Mouse (Mus musculus): ENCODE measurements around the gene Ranbp1.
A peak's percentile ranks its signal among the peaks of the same experiment; 100 is the strongest.

The Ranbp1 gene

GRCm38 (mm10) chr16:18233919-18234670, 14.4 kb downstream of the Ranbp1 start:
- DNase-seq: peak in 1 of 2 experiments; percentile 46

GRCm38 (mm10) chr16:18233451-18233850, 15.1 kb downstream of the Ranbp1 start:
- no peak for DNase-seq

DNA sequence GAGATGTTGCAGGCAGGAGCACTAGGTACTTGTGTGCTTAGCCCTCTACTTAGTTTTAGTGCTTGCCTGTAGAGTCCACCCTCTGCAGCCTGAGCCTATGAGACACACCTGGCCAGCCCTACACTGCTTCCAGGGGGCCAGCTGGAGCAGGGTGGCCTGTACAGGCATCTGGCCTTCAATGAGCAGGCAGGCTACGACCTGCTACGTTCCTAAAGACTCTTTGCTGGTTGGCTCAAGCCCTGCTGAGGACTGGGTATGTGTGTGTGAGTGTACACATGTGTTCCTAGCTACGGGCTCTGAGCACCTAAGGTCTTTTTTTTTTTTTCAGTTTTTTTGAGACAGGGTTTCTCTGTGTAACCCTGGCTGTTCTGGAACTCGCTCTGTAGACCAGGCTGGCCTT, 17.1 kb downstream of the Ranbp1 start:
- DNase-seq: no peak

- no peak for DNase-seq
These were observed 17.5 kb downstream of the Ranbp1 start for GRCm38 (mm10) chr16:18231047-18231446.

DNA sequence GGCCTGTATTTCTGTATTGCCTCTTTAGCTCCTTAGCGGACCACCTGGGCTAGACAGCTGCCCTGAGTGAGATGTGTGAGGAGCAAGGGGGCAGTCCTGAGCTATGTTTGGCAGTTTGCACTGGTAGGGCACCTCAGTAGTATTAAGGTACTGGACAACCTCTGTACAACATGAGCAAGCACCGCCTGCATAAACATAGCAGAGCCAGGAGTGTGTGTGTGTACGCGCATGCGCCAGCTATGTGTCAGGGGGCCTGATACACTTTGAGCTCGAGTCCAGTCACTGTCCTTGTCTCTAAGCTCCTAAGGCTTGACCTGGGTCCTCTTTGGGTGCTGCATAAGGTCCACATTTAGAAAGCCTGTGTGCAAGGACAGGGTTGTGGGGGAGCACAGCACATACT, 17.9 kb downstream of the Ranbp1 start:
- no peak for DNase-seq

DNA sequence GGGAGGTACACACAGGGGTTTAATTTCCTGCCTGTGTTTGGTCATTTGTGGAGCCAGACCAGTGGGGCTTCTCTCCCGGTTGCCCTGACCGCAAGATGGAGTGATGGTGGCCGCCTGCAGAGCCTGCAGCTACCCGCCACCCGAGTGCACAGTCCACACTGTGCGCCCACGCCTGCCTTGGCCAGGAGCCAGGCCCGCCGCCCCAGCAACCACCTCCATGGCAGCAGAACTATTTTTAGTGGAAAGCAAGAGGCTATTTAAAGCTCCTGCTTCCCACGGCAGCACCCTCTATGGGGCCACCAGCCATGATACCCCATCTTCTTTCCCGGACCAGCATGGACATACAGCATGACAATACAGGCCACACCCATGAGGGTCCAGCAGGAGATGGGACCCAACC, 18.9 kb downstream of the Ranbp1 start:
- peak; percentile 30 to 31 for DNase-seq

DNA sequence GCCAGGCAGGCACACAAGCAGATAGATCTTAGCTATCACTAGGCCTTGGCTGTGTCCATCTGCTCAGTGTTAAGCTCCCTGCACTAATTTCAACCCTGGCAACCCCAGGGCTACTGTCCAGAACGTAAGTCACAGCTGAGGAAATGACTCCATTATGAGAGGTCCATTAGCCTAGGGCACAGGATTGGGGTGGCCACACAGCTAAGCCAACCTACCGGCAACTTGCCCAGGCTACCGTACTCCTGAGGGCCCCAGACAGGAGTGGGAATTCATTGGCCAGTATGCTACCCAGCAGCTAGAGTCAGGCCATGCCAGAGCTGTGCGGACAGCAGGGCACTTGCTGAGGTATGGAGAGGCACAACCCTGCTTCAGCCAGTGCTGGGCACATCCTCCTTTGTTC, 19.7 kb downstream of the Ranbp1 start:
- DNase-seq: no peak

DNA sequence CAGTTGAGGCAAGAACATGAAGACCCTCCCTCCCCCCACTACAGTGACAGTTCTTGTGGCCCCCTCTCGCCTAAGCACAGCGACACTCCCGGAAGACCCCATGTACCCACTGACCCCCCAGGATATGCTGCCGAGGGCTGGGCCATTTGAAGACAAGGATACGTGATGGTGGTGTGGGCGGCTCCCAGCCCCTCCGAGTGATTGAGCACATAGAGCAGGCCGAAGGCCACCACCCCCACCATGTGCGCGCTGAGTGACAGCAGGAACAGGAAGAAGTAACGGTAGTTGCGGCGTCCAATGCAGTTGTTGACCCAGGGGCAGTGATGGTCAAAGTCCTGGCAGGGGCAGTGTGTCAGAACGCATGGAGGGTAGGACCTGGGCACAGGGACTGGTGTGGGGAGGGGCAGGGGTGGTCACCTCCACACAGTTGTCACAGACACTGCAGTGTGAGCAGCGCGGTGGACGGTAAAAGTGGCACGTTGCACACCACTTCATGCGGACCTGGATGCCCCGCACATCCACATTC, 20.6 kb downstream of the Ranbp1 start:
- DNase-seq: no peak

DNA sequence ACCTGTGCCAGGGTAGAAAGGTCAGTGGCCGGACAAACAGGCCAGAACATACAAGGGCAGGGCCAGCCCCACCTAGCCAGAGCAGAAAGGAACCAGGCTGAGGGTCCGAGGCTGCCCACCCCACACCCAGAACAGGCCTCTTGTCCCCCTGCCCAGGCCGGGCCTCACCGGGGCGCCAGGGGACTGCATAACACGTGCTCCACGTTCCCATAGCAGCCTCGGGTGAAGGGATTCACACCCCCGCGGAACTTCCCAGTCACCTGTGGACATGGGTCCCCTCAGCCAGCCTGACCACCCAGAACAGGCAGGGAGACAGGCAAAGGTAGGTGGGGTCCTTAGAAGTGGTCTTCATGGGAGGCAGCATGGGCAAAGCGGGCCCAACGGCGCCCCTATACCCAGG, 21.3 kb downstream of the Ranbp1 start:
- no peak for DNase-seq

DNA sequence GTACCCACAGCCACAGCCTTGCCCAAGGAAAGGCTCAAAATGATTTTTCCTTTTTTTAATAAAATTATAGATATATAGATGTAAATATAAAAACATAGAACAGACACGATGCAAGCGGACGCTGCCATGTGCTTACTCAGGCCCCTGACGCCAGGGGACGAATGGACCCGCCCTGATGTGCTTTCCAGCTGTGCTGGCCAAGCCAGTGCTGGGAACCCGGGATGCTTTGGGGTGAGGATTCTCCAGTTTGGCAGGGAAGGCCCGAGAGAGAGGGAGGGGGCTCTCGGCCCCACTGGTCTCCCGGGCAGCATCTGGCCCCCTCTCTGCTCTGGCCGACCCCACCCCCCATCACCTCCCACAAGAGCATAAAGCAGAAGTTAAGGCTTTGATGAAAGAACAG, 26.3 kb downstream of the Ranbp1 start:
- DNase-seq: no peak

DNA sequence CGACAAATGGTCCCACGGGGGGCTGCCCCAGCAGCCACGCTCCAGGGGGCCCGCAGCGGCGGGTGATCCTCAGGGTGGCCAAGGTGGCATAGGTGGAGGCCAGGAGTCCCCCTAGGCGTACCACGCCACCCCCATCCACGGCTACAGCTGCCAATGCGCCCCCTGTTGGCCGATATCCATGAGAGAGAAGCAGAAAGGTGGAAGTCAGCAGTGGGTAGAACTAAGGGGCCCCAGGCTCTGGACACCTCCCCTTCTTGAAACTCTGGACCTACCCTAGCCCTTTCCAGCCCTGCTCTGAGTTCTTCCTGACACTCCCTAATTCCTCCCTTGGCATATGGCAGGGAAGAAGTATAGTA, 27.0 kb downstream of the Ranbp1 start:
- no peak for DNase-seq

DNA sequence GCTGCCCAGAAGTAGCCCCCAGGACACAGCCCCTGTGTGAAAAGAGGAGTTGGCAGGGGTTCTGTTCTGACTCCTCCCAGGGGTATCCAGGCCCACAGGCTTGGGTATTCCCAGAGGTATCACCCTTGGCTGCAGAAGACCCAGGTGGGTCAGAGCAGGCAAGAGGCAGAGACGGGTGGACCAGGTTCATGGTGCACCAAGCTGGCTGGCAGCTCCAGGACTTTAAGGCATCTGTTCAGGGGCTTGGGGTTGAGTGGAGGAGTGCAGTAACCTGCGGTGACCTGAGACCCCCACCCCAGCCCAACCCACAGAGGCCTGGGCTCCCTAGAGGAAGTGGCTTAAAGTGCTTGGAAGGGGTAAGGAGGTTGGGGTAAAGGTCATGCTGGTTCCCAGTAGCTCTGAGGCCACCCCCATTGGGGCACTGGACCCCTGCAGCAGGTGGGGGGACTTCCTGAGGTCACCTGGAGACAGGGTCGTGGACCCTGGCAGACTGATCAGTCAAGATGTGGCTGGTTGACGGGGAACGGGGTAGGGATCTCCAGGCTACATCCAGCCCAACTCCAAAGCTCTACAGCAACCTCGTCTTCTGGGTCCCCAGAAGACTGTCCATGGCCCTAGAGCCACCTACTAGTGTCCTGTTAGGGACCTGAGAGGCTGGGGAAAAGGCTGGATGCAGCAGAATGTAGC, 27.5 kb downstream of the Ranbp1 start:
- no peak for DNase-seq

DNA sequence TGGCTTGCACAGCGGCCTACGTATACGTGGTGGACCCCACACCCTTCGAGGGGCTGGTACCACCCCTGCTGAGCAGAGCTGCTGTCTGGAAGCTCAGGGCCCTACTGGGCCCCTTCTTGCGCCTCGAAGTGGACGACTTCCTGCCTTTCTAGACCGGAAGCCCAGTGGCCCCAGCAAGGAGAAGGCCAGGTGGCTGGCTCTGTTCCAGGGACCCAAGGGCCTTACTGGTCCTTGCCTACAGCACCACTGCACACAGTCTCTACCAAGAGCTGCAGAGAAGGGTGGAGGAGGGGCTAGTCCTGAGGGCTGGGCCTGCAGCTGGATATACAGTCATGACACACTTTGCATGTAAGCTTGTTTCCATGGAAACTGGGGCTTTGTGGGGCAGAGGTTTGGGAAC, 28.5 kb downstream of the Ranbp1 start:
- peak; percentile 61 to 70 for DNase-seq

DNA sequence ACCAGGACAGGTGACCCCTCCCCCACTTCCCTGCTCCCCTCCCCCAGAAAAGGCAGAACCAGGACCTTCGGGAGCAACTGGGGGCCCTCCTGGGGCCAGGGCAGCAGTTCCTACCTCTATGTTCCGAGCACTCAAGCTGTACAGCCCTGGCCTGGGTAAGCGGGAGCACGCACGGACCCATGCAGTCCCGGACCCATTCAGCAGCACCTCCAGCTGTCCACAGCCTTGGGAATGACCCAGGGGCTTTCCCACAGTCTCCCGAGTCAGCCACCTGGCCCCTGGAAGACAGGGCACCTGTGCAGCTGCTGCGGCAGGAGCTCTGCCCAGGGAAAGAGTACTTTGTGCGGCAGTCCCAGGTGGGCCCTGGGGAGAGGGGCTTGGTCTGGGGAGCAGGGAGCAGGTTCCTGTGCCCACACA, 29.9 kb downstream of the Ranbp1 start:
- no peak for DNase-seq

GRCm38 (mm10) chr16:18217579-18217978, 31.0 kb downstream of the Ranbp1 start, which contains the start of gene Ccdc188:
Ccdc188 (plus strand) TSS chr16:18217879.
- DNase-seq: no peak

DNA sequence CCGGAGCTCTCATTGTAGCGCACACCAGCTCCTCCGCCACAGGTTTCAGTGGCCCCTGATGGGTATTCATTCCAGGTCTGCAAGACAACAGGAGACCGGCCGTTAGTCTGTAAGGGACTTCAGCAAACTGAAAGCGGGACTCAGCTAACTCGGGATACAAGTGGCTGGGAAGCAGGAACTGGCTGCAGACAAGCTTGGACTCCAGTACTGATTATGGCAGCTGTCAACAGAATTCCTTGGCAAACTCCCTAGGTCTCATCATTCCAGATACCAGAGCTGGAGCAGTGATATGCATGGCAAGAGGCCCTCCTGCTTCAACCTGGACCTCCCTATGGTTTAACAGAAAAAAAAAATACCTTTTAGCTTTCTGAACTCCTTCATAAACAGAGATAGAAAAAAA, 33.7 kb downstream of the Ranbp1 start:
- DNase-seq: no peak

- peak in 1 of 2 experiments; percentile 30 for DNase-seq
These were observed 34.8 kb downstream of the Ranbp1 start for GRCm38 (mm10) chr16:18213689-18214088.

GRCm38 (mm10) chr16:18211417-18212171, 36.9 kb downstream of the Ranbp1 start:
- DNase-seq: peak; percentile 95

- peak; percentile 79 to 83 for DNase-seq
These were observed 37.7 kb downstream of the Ranbp1 start for GRCm38 (mm10) chr16:18210701-18211416.

- DNase-seq: peak; percentile 27 to 51
These were observed 45.0 kb downstream of the Ranbp1 start for GRCm38 (mm10) chr16:18203430-18204091.

DNA sequence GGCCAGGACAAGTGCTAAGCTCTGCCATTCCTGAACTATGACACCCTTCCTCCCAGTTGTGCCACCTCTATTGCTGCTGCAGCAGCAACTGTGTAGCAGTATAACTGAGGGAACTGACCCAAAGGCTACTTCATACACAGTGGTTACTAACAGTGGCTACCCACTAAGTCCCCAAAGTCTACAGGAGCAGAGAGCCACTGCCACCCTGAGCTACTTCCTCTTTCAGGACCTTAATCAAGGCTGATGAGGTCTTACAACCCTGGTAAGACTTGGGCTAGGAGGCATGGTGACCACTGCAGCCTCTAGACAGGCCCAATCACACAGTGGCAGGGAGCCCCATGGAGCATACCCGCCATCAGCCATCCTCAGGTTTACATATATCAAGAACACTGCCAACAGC, 46.5 kb downstream of the Ranbp1 start:
- DNase-seq: no peak

GRCm38 (mm10) chr16:18201620-18202019, 46.9 kb downstream of the Ranbp1 start:
- no peak for DNase-seq

Measured in kidney, postnatal 4 days (tissue).